Mouse (Mus musculus) olfactory bulb, adult 2 months (tissue): ENCODE results near the gene Thsd1.

Experiments
- CTCF ChIP-seq: fragments of 200-500 bp; IDR thresholded peaks from 2 replicates; pipeline ENCODE4 v1.5.1; 2012; ENCODE audit warnings: low read depth, mild to moderate bottlenecking, low read length, moderate library complexity; ENCODE audit not compliant: insufficient read depth
- POLR2A ChIP-seq: fragments of 200-500 bp; IDR thresholded peaks from 2 replicates; pipeline ENCODE4 v1.6.1; 2012; ENCODE audit warnings: mild to moderate bottlenecking, low read depth, low read length, moderate library complexity; ENCODE audit not compliant: insufficient read depth

GRCm38 (mm10) chr8:22259531-22259930 lies 32.4 kb downstream of the Thsd1 start:
- TF ChIP-seq CTCF (no peak), POLR2A (no peak)
